Mouse (Mus musculus) mouse embryonic stem cell (cell line): ENCODE measurements around the gene Gusb.
"Not testable (repeated sequence)": the region's sequence is repeated elsewhere in the genome, so short reads cannot be mapped to it uniquely, and the experiment has no call there.

Source experiments
- in situ Hi-C, 2 experiments: fragments of 300-500 bp; cut with MboI; formaldehyde crosslinking; loops; 1 replicate in 1 of 2; 3 replicates in 1 of 2; pipeline ENCODE4 v1.14.3; 2019 to 2020; ENCODE audit warnings: low sequenced_read_pairs in 2 of 2, low pct_unique_long_range_greater_than_20kb in 1 of 2, mixed read lengths in 1 of 2; ENCODE audit not compliant: unreplicated experiment in 1 of 2

Gene Gusb

GRCm38 (mm10) chr5:130002301-130003146 lies at the start of gene Gusb:
TSS of gene Gusb (minus strand) at chr5:130003049.
- in situ Hi-C loops: no loop called here

DNA sequence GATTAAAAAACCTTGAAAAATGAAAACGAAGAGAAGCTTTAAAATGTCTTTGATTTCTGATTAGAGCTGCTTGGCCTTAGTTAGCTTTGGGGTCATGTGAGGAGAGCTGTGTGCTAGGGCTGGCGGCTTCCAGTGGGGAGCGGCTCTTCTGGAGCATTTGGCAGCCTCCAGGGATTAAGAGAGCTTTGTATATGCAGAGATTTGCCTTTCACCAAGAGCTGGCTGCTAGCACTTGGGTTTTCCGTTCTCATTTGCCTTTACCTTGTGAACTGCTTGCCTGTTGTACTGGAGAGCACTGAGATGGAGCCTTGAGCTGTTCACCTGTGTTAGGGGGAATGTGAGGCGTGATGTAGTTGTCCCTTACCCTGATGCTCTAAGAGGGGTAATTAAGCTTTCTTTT lies 49.7 kb upstream of the Gusb start:
- in situ Hi-C loops: no loop called here

GRCm38 (mm10) chr5:130051073-130051860 lies 48.4 kb upstream of the Gusb start:
- in situ Hi-C loops: no loop called here

DNA sequence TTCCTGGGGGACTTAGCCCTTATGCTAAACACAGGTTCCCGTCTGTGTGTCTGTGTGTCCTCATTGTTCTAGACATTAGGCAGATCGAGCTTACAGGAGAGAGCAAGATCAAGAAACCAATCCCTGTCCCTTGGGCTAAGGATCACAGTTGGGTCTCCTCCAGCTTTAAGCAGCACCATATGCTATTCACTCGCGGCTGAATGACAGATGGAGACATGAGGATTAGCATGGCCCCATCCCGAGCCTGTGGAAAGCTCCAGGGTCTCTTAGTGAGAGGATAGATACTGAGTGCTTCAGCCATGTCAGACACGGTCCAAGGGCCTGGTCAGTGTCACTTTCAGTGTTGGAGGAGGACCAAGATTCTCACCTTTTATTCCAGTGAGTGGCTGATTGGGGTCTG lies 47.6 kb upstream of the Gusb start:
- in situ Hi-C loops: no loop called here

- in situ Hi-C loops: no loop called here
Observed at GRCm38 (mm10) chr5:130048786-130049520, 46.1 kb upstream of the Gusb start.

- in situ Hi-C loops: no loop called here
Observed at GRCm38 (mm10) chr5:130047013-130047412, 44.2 kb upstream of the Gusb start.

- in situ Hi-C loops: no loop called here
Observed at GRCm38 (mm10) chr5:130046589-130046988, 43.7 kb upstream of the Gusb start.

DNA sequence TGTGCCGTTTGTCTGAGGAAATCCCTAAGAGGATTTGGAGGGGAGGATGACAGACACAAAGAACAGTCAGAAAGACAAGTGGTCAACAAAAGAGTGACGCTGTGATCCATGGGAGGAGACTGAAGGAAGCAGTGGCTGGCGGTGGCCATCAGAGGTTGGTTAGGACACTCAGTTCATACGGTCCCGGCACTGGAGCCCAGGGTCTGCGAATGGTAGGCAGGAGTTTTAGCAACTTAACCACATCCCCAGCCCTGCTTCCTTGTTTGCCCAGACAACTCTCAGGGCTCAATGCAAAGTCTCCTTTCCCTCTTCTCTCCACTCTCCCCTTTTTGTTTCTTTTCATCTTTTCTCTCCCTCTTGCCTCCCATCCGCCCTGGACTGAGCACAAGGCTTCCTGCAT lies 43.3 kb upstream of the Gusb start:
- in situ Hi-C loops: no loop called here

- in situ Hi-C loops: no loop called here
Observed at GRCm38 (mm10) chr5:130044201-130044695, 41.4 kb upstream of the Gusb start.

GRCm38 (mm10) chr5:130043741-130044140 lies 40.9 kb upstream of the Gusb start:
- in situ Hi-C loops: no loop called here

- in situ Hi-C loops: no loop called here
Observed at GRCm38 (mm10) chr5:130041262-130041661, 38.4 kb upstream of the Gusb start.

DNA sequence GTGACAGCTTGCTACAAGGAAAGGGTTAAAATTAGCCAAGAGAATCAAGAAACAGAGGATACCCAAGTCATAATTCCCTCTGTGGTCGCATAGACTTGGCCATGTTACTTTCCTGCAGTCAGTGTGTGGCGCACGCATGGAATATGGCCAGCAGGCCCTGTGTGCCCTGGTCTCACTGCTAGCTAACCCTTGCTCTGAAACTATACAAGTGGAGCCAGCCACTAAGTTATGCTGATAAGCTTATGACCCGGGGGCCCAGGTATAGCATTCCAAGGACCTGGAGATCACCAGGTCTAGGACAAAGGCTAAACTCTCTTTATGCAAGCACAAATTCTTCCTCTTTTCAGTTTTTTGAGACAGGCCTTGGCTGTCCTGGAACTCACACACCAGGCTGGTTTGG lies 37.9 kb upstream of the Gusb start:
- in situ Hi-C loops: no loop called here

GRCm38 (mm10) chr5:130037752-130038455 lies 35.1 kb upstream of the Gusb start:
- in situ Hi-C loops: no loop called here

- in situ Hi-C loops: not testable (repeated sequence)
Observed at GRCm38 (mm10) chr5:130036300-130036699, 33.5 kb upstream of the Gusb start.

GRCm38 (mm10) chr5:130033869-130034268 lies 31.0 kb upstream of the Gusb start:
- in situ Hi-C loops: no loop called here

DNA sequence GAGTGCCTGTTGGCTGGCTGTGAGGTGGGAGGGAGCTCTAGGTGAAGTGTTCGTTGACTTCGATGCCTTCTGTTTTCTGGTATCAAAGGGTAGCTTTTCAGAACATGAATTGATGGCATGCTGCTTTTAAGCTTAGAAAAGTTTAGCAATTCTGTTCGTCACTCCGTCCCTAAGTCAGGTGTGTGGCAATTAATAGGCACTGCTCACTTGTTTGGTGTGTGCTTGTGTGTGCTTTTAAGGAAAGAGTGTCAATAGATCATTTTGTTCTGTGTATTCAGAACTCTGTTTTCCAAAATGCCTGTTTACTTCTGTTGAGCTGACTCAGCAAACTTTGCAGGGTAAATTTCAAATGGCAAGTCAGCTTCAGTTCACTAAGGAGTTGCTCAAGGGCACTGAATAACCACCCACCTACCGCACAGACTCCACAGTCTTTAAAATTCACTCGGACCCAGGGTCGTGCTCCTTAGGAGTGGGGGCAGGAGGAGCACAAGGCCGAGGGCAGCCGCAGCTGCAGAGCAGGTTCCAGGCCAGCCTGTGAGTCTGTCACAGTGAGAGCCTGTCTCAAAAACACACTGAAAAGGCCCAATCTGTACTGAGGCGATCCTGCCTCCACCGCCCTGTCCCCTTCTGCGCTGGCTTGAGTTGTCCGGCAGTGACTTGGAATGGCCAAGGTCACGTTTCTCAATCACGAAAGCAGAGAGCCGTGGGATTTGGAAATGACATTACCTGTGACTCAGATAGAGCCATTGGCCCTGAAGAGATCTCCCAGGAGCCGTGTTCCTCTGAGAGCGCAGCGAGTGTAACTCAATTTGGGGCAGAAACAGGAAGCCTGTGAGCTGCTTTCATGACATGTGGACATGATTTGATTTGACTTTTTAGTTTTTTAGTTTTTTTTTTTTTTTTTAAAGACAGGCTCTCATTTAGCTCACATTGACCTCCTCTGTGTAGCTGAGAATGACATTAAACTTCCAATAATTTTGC lies 28.9 kb upstream of the Gusb start:
- in situ Hi-C loops: no loop called here

DNA sequence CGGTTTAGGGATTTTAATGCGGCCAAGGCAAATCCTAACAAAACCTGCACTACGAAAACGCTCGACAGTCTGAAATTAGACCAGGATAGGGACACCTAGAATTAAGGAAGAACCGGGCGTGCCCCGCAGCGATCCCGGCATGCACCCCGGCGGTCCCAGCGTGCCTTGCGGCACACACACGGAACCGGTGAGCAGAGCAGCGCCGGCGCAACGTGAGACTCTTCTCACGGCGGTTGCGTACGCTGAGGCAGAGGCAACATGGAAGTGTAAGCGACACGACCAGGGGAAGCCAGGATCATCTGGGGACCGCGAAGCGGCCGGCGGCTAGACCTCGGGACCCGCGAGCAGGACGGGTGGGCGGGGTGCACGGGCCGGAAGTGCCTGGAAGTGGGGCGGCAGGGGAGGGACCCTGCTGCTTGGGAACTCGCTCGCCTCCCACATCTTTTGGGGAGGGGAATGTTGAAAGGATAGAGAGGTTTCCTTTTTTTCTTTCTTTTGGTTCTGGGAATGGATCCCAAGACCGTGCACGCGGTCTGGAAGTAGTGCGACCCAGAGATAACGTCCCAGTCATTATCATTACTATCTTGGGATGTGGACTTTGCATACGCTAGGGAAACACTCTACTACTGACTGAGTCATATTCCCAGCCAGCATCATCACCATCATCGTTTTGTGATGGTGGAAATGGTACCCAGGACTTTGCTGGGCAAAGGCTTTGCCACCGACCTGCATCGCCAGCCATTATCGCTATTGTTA lies 26.5 kb upstream of the Gusb start, which contains the start of the genes Asl and Crcp:
Asl (minus strand) TSS at position 106 of the 756 bp plus-strand sequence.
Crcp (plus strand) TSS at position 149 of the 756 bp plus-strand sequence.
- in situ Hi-C loops: no loop called here
